Mouse (Mus musculus) liver, embryonic 15.5 days (tissue): ENCODE measurements around the gene Aspdh. TPM values are rescaled to one million over a fixed set of nuclear protein-coding genes. Genes with fewer than 3 reads are reported as not detected.

Source experiments
- microRNA-seq: library from miRNA; unstranded; fragments of <30 nt; microRNA quantifications from one replicate; pipeline ENCODE4, GENCODE M21; 2016
- polyA plus RNA-seq: library from polyadenylated mRNA; unstranded; fragments of >200 nt; fragmentation: Nextera tagmentation; extraction: Ambion mirVana; gene quantifications from 2 replicates; pipeline ENCODE4 v1.2.1, GENCODE M21; 2015

Aspdh gene
- polyA plus RNA-seq, 1 experiment from 2014 or later: 14.3 TPM

Small RNAs within 50 kb of the gene (microRNA-seq; reads per million reads assigned to microRNA genes)
- not detected for gene Mir7052

Other genes starting within 250 kb of the Aspdh start
- gene Klk1b5, start 249.4 kb upstream of the Aspdh start, polyA plus RNA-seq: not detected in 2 replicates
- gene Klk1, start 240.0 kb upstream of the Aspdh start, polyA plus RNA-seq: 0.16 TPM in 1 of 2 replicates, not detected in the other
- gene Gm36864, start 229.2 kb upstream of the Aspdh start, polyA plus RNA-seq: 0.07 TPM in 1 of 2 replicates, not detected in the other
- 0.94 and 1.2 TPM in 2 replicates for gene 1700028J19Rik, start 218.7 kb upstream of the Aspdh start, polyA plus RNA-seq
- gene 2410002F23Rik, start 218.7 kb upstream of the Aspdh start, polyA plus RNA-seq: 28.0 and 30.3 TPM in 2 replicates
- gene Acp4, start 208.0 kb upstream of the Aspdh start, polyA plus RNA-seq: 0.14 TPM in 1 of 2 replicates, not detected in the other
- not detected in 2 replicates for gene Gm15517, start 203.9 kb upstream of the Aspdh start, polyA plus RNA-seq
- gene Clec11a, start 158.5 kb upstream of the Aspdh start, polyA plus RNA-seq: 0.54 and 0.63 TPM in 2 replicates
- gene Shank1, start 155.1 kb upstream of the Aspdh start, polyA plus RNA-seq: 0.05 and 0.06 TPM in 2 replicates
- not detected in 2 replicates for gene Syt3, start 81.3 kb upstream of the Aspdh start, polyA plus RNA-seq
- 0.16 TPM in 1 of 2 replicates, not detected in the other for gene 1700008O03Rik, start 79.6 kb upstream of the Aspdh start, polyA plus RNA-seq
- 0.03 TPM in 1 of 2 replicates, not detected in the other for gene Lrrc4b, start 36.4 kb upstream of the Aspdh start, polyA plus RNA-seq
- gene Josd2, start 2.6 kb downstream of the Aspdh start, polyA plus RNA-seq: 175 and 198 TPM in 2 replicates
- gene Emc10, start 31.1 kb downstream of the Aspdh start, polyA plus RNA-seq: 45.9 and 55.4 TPM in 2 replicates
- 1.7 and 2.0 TPM in 2 replicates for gene Fam71e1, start 31.2 kb downstream of the Aspdh start, polyA plus RNA-seq
- gene Mybpc2, start 59.3 kb downstream of the Aspdh start, polyA plus RNA-seq: 0.08 and 0.10 TPM in 2 replicates
- gene Spib, start 66.7 kb downstream of the Aspdh start, polyA plus RNA-seq: 0.85 and 0.89 TPM in 2 replicates
- gene Pold1, start 83.5 kb downstream of the Aspdh start, polyA plus RNA-seq: 51.9 and 54.8 TPM in 2 replicates
- 45.9 and 47.1 TPM in 2 replicates for gene Nr1h2, start 88.6 kb downstream of the Aspdh start, polyA plus RNA-seq
- gene Napsa, start 107.0 kb downstream of the Aspdh start, polyA plus RNA-seq: 13.8 and 14.2 TPM in 2 replicates
- 0.05 TPM in 2 replicates for gene Kcnc3, start 125.3 kb downstream of the Aspdh start, polyA plus RNA-seq
- 0.18 and 0.41 TPM in 2 replicates for gene Myh14, start 205.5 kb downstream of the Aspdh start, polyA plus RNA-seq
- gene Izumo2, start 243.4 kb downstream of the Aspdh start, polyA plus RNA-seq: not detected in 2 replicates